Mouse (Mus musculus) liver, embryonic 14.5 days (tissue): ENCODE results near the gene Bin2. TPM values are rescaled to one million over a fixed set of nuclear protein-coding genes. Genes with fewer than 3 reads are reported as not detected.
"Not testable (repeated sequence)": the region's sequence is repeated elsewhere in the genome, so short reads cannot be mapped to it uniquely, and the experiment has no call there.

Experiments used
- ATAC-seq: fragments of 200-750 bp; cut with Nextera tagmentation; 2 replicates; pipeline ENCODE4 v1.8.0; 2017; ENCODE audit warnings: moderate number of reproducible peaks, mild to moderate bottlenecking, moderate library complexity; ENCODE audit not compliant: insufficient read depth
- DNase-seq, 3 experiments: peaks; one replicate each; pipeline ENCODE4 v3.0.0-alpha.2; 2012 to 2013; ENCODE audit warnings: low read depth in 3 of 3, low spot score in 3 of 3
- H3K27ac ChIP-seq: fragments of 300-500 bp; sonication (generic); 2 replicates; pipeline ENCODE4 v1.5.1; 2014; ENCODE audit warnings: moderate library complexity, mild to moderate bottlenecking, control low read depth, inconsistent platforms
- H3K27me3 ChIP-seq: fragments of 300-500 bp; sonication (generic); 2 replicates; pipeline ENCODE4 v1.6.1; 2014; ENCODE audit warnings: mild to moderate bottlenecking, low read length, moderate library complexity; ENCODE audit not compliant: control insufficient read depth, insufficient read depth
- H3K36me3 ChIP-seq: fragments of 300-500 bp; sonication (generic); replicated peaks from 2 replicates; pipeline ENCODE4 v1.6.1; 2014; ENCODE audit warnings: low read depth; ENCODE audit not compliant: control insufficient read depth, insufficient read depth
- H3K4me1 ChIP-seq, 2 experiments: fragments of 200-500 bp in 1 of 2; fragments of 300-500 bp in 1 of 2; sonication (generic) in 1 of 2; replicated peaks; 2 replicates each; pipeline ENCODE4 v1.6.1; 2012 to 2014; ENCODE audit warnings: antibody characterized with exemption in 1 of 2, inconsistent platforms in 1 of 2, low read length in 1 of 2; ENCODE audit not compliant: control insufficient read depth in 2 of 2, insufficient read depth in 2 of 2
- H3K4me2 ChIP-seq: fragments of 300-500 bp; sonication (generic); 2 replicates; pipeline ENCODE4 v1.6.1; 2014; ENCODE audit warnings: low read depth, mild to moderate bottlenecking, control low read depth, moderate library complexity
- H3K4me3 ChIP-seq, 2 experiments: fragments of 200-500 bp in 1 of 2; fragments of 300-500 bp in 1 of 2; sonication (generic) in 1 of 2; 2 replicates each; pipeline ENCODE4 v1.5.1; 2012 to 2014; ENCODE audit warnings: low read depth in 2 of 2, low read length in 2 of 2, mild to moderate bottlenecking in 2 of 2, control low read depth in 1 of 2, inconsistent platforms in 1 of 2, moderate library complexity in 1 of 2; ENCODE audit not compliant: insufficient read depth in 1 of 2
- H3K9ac ChIP-seq: fragments of 300-500 bp; sonication (generic); replicated peaks from 2 replicates; pipeline ENCODE4 v1.6.1; 2014; ENCODE audit warnings: mild to moderate bottlenecking, control low read depth, moderate library complexity
- H3K9me3 ChIP-seq: fragments of 300-500 bp; sonication (generic); 2 replicates; pipeline ENCODE4 v1.6.1; 2016; ENCODE audit warnings: low read length, mixed read lengths; ENCODE audit not compliant: control insufficient read depth
- CTCF ChIP-seq: IDR thresholded peaks from 2 replicates; pipeline ENCODE4 v1.5.1; 2016; ENCODE audit warnings: antibody characterized with exemption, low read depth, control low read depth
- EP300 ChIP-seq: IDR thresholded peaks from 2 replicates; pipeline ENCODE4 v1.6.1; 2016; ENCODE audit warnings: antibody characterized with exemption, low read depth
- WGBS: fragments of 180-500 bp; shearing (Covaris S2); extraction: QIAGEN DNeasy Blood & Tissue Kit; methylation state at CpG from one replicate; pipeline ENCODE4 v1.1.7; 2014; ENCODE audit not compliant: insufficient replicate concordance; 5-methylcytosine and 5-hydroxymethylcytosine counted together
- polyA plus RNA-seq, 2 experiments: library from polyadenylated mRNA; depleted of rRNA in 1 of 2; stranded (reverse) in 1 of 2; unstranded in 1 of 2; fragments of >200 nt; fragmentation: Nextera tagmentation in 1 of 2; extraction: Ambion mirVana in 1 of 2; gene quantifications; 2 replicates each; pipeline versions ENCODE4 v1.2.1 to v1.2.3; 2012 to 2014

The Bin2 gene
- polyA plus RNA-seq, 2 experiments: 12.7 to 17.5 TPM

DNA sequence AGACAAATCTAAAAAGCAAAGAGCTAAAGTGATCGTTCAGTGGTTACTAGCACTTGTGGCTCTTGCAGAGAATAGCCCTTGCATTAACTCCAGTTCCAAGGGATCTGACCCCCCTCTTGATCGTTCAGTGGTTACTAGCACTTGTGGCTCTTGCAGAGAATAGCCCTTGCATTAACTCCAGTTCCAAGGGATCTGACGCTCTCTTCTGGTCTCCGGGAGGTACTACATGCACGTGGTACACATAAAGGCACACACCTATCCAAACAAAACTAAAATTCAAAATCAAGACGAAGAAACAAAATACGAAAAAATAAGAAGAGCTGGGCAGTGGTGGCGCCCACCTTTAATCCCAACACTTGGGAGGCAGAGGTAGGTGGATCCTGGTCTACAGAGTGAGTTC lies 62.7 kb downstream of the Bin2 start:
- peak; percentile 23; the same call in 1 of the 2 replicates for TF ChIP-seq CTCF
- not testable (repeated sequence) for H3K4me3 ChIP-seq, DNase-seq, H3K36me3 ChIP-seq, H3K9ac ChIP-seq, H3K27me3 ChIP-seq, ATAC-seq, H3K4me2 ChIP-seq, H3K27ac ChIP-seq, H3K9me3 ChIP-seq
- H3K4me1 ChIP-seq: peaks cover 0 to 10% of the 10 kb centered on the region in 2 experiments; a peak in 2 of 4 replicates
- WGBS: 67% methylated on average over 8 of the region's 8 CpGs

DNA sequence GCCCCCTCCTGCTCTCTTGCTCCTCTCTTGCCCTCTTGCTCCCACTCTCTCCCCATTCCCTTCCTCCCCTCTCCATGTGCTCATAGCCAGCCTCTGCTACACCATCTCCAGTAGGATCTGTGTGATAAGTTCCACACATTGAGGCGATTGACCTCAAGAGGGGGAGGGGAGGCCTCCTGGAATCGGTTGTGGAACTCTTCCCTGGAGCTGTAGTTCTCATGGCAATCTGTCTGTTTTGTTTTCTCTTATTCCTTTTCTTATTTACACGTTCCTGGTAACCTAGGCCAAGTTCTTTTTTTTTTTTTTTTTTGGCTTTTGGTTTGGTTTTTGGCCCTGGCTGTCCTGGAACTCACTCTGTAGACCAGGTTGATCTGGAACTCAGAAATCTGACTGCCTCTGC lies 67.7 kb downstream of the Bin2 start:
- 33% methylated on average over 3 of the region's 3 CpGs for WGBS
- no peak for TF ChIP-seq EP300
- TF ChIP-seq CTCF: no peak

DNA sequence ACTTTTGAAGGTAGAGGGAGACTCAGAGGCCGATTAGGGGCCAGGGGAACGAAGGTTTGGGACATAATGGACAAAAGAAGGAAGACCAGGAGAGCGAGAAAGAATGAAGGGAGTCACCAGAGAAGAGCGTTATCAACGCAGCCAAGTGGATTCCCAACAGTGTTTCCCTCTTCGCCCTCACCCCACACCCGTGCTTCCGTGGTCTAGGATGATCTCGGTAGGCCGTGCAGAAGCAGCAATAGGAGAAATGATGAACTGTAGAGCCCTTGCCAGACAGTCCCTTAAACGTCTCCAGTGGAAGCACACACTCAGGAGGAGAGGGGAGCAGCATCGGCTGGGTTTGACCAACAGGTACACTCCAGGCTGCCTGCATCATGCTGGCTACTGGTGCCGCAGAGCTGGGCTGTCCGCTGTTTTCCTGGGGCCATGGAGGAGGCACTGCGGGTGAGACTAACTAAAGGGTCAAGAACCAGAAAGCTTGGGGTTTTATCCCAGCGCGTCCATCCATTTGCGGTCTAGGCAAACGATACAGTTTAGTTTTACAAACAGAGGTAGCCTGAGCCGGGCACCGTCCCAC lies 68.6 kb downstream of the Bin2 start:
- H3K36me3 ChIP-seq: no peaks in the 10 kb centered on the region
- TF ChIP-seq CTCF (no peak), EP300 (no peak)
- H3K27ac ChIP-seq: no peak overlapping the region
- H3K4me2 ChIP-seq: no peak overlapping the region
- no peaks in the 10 kb centered on the region for H3K9me3 ChIP-seq
- DNase-seq (no peak), ATAC-seq (no peak)
- H3K4me1 ChIP-seq: peaks cover 0 to 10% of the 10 kb centered on the region in 2 experiments; a peak in 1 of 4 replicates
- 16% methylated on average over 21 of the region's 21 CpGs for WGBS
- H3K27me3 ChIP-seq: peaks cover 41% of the 10 kb centered on the region
- no peak overlapping the region for H3K4me3 ChIP-seq
- H3K9ac ChIP-seq: no peak overlapping the region

More for the DNA sequence above, 67.7 kb downstream of the Bin2 start:
- Histone ChIP-seq H3K4me2 (no peak overlapping the region), H3K4me3 (no peak overlapping the region), H3K9me3 (no peaks in the 10 kb centered on the region), H3K27me3 (peaks cover 39% of the 10 kb centered on the region), H3K9ac (no peak overlapping the region), H3K27ac (no peak overlapping the region), H3K4me1 (peaks cover 0 to 10% of the 10 kb centered on the region in 2 experiments; a peak in 1 of 4 replicates), H3K36me3 (no peaks in the 10 kb centered on the region)
- ATAC-seq: no peak
- no peak for DNase-seq

DNA sequence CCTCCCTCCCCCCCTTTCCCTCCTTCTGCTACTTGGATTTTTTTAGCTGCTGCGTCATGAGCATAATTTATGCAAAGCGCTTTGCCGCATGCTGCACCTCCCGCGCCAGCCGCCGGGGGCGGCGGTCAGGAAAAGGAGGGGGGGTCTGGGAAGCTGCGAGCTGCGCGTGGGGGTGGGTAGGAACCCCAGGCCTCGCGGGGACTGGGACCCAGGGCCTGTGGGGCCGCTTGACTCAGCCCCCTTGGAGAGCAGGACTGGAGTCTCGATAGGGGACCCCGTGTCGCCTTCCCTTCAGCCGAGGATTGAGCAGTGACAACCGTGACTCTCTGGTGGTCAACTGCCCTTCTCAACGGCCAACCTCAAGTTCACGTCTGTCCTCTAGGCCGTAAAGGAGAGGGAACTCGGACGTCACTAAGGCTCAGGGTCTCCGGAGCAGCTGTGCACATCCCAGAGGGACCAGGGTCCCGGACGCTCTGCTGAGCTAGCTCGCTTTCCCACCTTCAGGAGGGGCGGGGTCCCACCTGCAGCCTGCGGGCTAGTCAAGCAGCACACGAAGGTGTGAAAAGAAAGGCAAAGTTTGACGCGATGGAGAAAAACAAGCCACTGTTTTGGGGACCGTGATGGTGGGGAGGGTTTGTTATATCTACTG lies 69.2 kb downstream of the Bin2 start:
- H3K4me2 ChIP-seq: peak overlapping the region; percentile 72
- H3K4me1 ChIP-seq: peaks cover 0 to 8% of the 10 kb centered on the region in 2 experiments; a peak in 1 of 4 replicates
- 1% methylated on average over 35 of the region's 35 CpGs for WGBS
- H3K9ac ChIP-seq: no peak overlapping the region
- no peaks in the 10 kb centered on the region for H3K9me3 ChIP-seq
- H3K4me3 ChIP-seq: peak overlapping the region; percentile 5 to 61; a peak in 2 of 4 replicates
- no peaks in the 10 kb centered on the region for H3K36me3 ChIP-seq
- H3K27me3 ChIP-seq: peaks cover 41% of the 10 kb centered on the region
- H3K27ac ChIP-seq: no peak overlapping the region
- DNase-seq: no peak
- TF ChIP-seq CTCF (peak; percentile 41), EP300 (no peak)
- ATAC-seq: 0 out of 2 replicates have a peak, but pooled peaks have one; percentile 15

DNA sequence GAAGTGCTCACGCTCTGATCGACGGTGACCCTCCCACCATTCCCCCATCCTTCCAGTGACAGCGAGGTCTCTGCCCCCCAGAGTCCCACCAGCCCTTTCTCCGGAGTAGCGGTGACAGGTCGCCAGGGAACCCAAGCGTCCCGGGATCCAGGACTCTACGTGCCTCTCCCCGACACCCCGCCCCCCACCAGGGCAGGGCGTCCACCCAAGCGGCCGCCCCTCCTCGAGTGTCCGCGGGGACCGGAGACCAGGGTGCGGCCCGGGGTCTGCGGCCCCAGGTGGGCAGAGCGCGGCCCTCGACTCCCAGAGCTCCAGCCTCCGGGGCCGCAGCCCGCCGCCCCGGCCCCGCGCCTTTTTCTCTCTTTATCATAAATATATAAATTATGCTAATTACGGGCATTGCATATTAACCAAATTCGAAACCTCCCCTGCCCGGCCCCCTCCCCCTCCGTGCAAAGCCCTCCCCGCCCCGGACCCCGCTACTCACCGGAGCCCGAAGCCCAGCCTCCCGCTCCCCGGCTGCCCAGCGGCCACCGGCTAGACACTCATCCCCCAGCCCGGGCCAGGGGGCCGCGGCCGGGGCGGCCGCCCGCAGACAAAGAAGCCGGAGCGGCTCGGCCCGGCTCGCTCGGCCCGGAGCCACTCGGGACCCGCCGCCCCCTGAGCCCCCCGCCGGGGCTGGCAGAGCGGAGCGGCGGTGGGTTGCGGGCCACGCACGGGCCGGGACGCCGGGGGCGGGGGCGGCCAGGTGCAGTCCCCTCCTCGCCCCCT lies 69.9 kb downstream of the Bin2 start, which contains the start of gene Pou6f1:
Pou6f1 (minus strand) TSS at position 709 of the 771 bp plus-strand sequence.
- DNase-seq: no peak
- H3K9ac ChIP-seq: no peak within 1 kb of the TSS; the same call in 1 of the 2 replicates
- H3K4me3 ChIP-seq: peak within 1 kb of the TSS; percentile 34 to 61
- no peak within 1 kb of the TSS for H3K27ac ChIP-seq
- H3K4me2 ChIP-seq: peak within 1 kb of the TSS; percentile 72
- ATAC-seq: no peak
- no peaks in the 10 kb centered on the region for H3K36me3 ChIP-seq
- TF ChIP-seq EP300: no peak
- TF ChIP-seq CTCF: no peak
- H3K4me1 ChIP-seq: peaks cover 0 to 2% of the 10 kb centered on the region in 2 experiments; a peak in 1 of 4 replicates
- WGBS: 2% methylated on average over 63 of the region's 76 CpGs
- H3K27me3 ChIP-seq: peaks cover 41% of the 10 kb centered on the region
- H3K9me3 ChIP-seq: no peaks in the 10 kb centered on the region
